Mouse (Mus musculus): ENCODE results near the gene Gm28053. TPM values are rescaled to one million over a fixed set of nuclear protein-coding genes. Genes with fewer than 3 reads are reported as not detected.

Gm28053 gene
- total RNA-seq, 4 experiments from 2014 or later = 2.3 TPM; not detected in 3

DNA sequence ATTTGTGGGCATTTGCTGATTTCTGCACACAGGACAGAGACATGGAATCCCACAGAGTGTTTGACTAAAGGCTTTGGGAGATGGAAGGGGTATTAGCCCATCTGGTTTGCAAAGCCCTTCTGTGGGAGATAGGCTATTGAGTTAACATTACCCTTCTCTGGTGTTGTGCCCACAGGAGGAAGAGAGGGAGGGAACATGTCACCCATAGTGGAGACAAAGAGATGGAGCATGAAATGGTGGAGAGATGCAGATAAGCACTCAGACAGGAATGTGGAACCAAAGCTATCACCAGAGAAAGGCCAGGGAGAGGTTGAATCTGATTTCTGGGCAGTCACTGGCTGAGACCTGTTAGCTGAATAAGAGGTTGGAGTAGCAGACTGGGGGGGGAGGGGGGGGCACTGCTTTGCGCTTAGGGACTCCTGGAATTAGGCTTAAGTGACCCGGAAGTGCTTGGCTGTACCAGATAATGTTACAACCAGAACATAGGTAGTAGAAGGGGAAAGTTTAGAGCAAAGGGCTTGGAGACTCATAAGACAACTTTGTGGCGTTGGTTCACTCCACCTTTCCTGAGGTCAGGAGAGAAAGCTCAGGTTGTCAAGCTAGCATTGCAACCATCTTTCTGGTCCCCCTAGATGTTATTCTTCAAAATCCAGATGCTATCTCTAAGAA is 22.2 kb downstream of the Gm28053 start:
- DNase-seq (ENCODE audit: low spot score in 2 of 2) = no peak

GRCm38 (mm10) chr6:48741273-48741672 is 22.9 kb downstream of the Gm28053 start:
- DNase-seq (ENCODE audit: low spot score in 2 of 2) = no peak

GRCm38 (mm10) chr6:48741711-48742206 is 23.4 kb downstream of the Gm28053 start:
- no peak for DNase-seq (ENCODE audit: low spot score in 2 of 2)

GRCm38 (mm10) chr6:48742422-48743351 is 24.3 kb downstream of the Gm28053 start:
- DNase-seq (ENCODE audit: low spot score in 2 of 2) = peak in 1 of 2 experiments; percentile 14

DNA sequence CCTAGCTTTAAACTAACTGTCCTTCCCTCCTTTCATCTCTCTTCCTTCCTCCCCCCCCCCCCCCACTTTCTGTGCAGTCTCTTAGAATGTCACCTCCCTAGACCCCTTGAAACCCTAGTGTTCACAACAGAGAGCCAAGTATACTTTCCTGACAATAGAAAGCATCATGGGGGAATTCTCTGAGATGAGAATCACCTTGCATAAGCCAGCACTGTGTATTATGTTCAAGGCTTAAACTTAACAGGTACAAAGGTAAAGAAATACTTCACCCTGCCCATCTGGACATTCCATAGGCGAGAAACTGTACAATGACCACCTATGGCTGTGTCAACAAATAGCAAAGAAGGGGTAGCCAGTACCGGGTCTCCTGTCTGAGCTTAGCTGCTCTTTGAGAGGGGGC is 27.1 kb downstream of the Gm28053 start:
- no peak for DNase-seq (ENCODE audit: low spot score in 2 of 2)

DNA sequence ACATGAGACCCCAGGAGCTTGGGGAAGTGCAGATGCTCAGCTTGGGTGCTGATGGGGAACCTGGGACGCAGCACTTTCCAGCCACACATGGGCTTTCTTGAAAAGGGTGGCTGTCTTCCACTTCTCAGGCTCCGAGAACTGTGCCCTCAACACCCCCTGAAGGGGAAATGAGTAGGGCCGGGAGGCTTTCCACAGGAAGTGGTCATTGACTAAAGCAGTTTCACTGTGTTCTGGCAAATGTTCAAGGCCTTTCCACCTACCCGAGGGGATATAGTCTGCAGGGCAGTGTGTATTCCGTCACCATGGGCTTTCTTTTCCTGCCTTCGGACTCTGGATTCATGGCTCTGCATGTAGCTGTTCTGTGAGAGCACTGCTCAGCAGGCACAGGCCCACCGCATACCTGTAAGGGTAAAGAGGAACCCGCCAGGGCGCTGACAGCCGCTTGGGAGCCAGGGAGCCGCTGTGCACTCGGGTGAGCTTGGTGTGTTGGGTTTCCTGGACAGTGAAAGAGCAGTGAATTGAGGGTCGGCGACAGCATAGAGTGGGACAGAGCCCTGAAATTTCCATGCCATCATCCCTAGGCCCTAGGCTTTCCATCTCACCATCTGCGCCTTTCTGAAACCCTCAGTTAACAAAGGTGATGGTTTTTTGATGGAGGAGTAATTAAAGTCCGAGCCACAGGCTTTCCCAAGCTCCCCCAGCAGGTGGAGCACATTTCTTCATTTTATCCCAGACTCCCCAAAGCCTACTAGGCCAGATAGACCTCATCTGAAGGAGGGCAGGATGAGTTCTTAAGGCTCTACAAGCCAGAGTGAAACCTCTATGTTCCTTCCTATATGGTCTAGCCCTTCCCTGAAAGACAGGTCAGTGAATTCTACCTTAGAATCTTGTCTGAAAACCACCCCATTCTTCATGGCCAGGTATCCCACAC is 27.8 kb downstream of the Gm28053 start, which contains the start of gene Gimap5:
Gimap5 (plus strand) TSS at position 239 of the 931 bp plus-strand sequence.
- no peak for DNase-seq (ENCODE audit: low spot score in 2 of 2)

DNA sequence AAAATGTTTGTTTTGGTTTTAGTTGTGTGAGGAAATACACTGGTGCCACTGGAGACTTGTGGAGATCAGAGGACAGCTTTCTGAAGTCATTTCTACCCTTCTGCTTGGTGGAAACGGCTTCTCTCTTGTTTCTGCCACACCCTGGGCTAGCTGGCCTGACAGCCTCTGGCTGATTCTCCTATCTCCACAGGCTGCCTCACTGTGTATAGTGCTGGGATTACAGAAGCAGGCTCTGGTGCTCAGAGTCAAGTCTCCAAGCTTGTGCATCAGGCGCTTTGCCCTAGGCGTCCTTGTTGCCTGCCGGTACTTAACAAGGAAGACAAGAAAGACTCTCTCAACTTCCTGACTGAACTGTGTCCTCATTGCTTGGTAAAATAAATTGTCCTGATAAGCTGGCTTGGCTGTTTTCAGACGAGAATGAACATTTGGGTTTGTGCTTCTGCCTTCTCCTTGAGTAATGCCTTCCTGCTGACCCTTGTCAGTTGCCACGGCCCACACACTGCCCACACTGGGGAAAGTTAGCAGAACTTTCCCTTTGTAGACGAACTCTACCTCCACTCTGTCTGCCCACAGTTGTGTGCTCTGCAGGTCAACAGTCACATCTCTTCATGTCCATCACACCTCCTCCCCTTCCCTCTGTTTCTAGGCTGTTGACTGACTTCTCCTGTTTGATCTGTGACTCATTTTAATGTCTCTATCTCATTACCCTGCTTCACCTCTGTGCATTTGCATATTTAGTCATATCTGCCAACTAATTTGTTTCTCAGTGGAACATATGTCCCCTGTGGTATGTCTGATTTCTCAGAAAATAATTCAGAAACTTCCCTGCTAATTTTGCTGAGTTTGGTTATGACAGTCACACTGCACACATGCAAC is 28.9 kb downstream of the Gm28053 start:
- no peak for DNase-seq (ENCODE audit: low spot score in 2 of 2)

GRCm38 (mm10) chr6:48763567-48764270 is 45.3 kb downstream of the Gm28053 start:
- DNase-seq (ENCODE audit: low spot score in 2 of 2) = no peak

DNA sequence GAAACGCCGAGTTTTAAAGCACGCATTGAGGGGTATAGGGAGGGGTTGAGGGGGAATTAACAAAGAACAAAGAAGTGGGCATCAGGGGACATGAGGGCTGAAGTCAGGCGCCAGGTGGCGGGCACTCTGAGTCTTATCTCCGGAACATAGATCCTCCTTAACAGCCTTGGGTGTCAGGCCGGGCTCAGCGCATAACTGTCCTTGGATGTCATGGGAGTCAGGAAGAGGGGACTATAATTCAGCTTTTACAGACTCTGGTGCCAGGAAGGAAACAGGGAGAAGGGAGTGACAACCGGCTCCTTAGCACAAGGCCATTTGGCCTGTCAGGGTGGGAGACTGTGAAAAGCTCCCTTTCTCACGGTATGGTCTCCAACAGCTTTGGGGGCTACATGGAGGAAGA is 46.1 kb downstream of the Gm28053 start:
- DNase-seq (ENCODE audit: low spot score in 2 of 2) = no peak

- DNase-seq (ENCODE audit: low spot score in 2 of 2) = no peak
Measured at GRCm38 (mm10) chr6:48768178-48768869, 49.9 kb downstream of the Gm28053 start.

GRCm38 (mm10) chr6:48768933-48769332 is 50.5 kb downstream of the Gm28053 start:
- DNase-seq (ENCODE audit: low spot score in 2 of 2) = no peak

DNA sequence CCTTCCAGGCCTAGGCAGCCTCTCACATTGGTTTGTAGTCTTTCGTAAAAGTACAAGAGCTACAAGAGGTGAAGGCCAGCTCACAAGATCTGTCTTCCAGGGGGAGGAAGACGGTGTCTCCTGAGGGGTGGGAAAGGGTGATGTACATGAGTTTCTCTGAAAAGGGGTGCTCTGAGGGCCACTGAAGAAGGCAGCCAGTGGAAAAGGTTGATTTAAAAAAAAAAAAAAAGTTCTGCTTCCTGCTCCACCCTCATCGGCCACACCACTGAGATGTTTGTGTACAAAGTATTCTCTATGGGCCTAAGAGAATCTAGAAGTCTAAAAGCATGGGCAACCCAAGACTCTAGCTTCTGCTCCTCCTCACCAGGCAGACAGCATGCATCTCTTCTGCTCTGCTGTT is 52.3 kb downstream of the Gm28053 start, which contains the start of gene Gimap3:
Gimap3 (minus strand) TSS at position 156 of the 400 bp plus-strand sequence.
- DNase-seq (ENCODE audit: low spot score in 2 of 2) = no peak

DNA sequence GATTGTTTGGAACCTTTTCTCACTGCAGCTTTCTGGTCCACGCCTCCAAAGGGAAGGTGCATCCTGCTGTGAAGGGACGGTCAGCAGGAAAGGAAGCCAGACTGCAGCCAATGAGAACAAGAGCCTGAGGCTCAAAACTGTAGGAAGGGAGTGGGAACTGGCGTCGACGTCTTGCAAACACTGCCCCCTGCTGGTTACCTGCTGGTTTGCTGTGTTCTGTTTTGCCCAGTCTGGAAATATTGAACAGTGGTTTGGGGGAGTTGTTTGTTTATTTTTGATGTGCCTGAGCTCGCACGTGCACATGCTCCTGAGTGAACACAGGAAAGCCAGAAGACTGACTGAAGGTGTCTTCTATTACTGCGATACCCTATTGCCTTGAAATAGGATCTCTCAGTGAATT is 53.6 kb downstream of the Gm28053 start:
- peak; percentile 20 to 60 for DNase-seq (ENCODE audit: low spot score in 2 of 2)

DNA sequence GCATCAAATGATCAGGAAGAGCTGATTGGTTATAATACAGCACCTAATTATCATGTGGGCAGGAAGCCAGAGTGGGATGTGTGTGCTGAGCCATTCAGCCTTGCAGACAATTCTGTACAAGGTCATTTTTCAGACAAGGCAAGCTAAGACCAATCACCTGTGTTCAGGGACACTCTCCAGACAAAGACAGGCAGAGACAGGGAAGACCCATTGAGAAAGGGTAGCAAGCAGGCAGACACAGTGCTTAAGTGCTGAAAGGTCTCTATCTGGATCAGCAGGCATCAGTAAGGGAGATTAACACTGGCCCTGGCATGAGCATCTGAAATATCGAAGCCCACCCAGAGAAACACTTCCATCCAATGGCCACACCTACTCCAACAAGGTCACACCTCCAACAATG is 66.0 kb downstream of the Gm28053 start:
- no peak for DNase-seq (ENCODE audit: low spot score in 2 of 2)

- DNase-seq (ENCODE audit: low spot score in 2 of 2) = no peak
Measured at GRCm38 (mm10) chr6:48785189-48785588, 66.8 kb downstream of the Gm28053 start.

- DNase-seq (ENCODE audit: low spot score in 2 of 2) = no peak
Measured at GRCm38 (mm10) chr6:48785601-48786000, 67.2 kb downstream of the Gm28053 start.

DNA sequence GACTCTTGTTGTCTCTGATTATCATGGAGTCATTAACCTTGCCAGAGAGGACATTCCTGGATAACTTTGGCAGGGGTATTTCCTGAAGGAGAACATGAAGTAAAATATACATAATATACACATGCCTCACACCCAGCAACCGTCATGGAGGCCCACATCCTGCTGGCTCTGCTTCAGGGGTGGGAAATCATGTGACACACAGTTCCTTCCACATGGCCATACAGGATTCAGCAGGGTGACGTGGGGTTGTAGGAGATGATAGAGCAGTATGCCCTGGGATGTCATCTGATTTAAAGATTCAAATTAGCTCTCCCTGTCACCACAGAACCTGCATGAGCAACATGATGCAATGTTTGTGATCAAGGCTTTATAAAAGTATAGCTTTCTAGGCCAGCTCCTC is 69.5 kb downstream of the Gm28053 start:
- no peak for DNase-seq (ENCODE audit: low spot score in 2 of 2)

DNA sequence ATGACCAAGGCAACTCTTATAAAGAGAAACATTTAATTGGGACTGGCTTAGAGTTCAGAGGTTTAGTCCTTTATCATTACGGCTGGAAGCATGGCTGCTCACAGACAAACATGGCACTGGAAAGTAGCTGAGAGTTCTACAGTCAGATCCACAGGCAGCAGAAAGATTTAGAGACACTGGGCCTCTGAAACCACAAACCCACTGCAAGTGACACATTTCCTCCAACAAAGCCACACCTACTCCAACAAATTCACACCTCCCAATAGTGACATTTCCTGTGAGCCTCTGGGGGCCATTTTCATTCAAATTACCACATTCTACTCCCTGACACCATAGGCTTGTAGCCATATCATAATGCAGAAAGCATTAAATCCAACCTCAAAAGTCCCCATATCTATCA is 83.5 kb downstream of the Gm28053 start:
- DNase-seq (ENCODE audit: low spot score in 2 of 2) = no peak

All from left cerebral cortex, adult 8-10 months (tissue).